Mouse (Mus musculus): ENCODE measurements around the gene Rgs14. TPM values are rescaled to one million over a fixed set of nuclear protein-coding genes. Genes with fewer than 3 reads are reported as not detected.

Gene Rgs14
- polyA plus RNA-seq, 1 experiment: 3.6 TPM

DNA sequence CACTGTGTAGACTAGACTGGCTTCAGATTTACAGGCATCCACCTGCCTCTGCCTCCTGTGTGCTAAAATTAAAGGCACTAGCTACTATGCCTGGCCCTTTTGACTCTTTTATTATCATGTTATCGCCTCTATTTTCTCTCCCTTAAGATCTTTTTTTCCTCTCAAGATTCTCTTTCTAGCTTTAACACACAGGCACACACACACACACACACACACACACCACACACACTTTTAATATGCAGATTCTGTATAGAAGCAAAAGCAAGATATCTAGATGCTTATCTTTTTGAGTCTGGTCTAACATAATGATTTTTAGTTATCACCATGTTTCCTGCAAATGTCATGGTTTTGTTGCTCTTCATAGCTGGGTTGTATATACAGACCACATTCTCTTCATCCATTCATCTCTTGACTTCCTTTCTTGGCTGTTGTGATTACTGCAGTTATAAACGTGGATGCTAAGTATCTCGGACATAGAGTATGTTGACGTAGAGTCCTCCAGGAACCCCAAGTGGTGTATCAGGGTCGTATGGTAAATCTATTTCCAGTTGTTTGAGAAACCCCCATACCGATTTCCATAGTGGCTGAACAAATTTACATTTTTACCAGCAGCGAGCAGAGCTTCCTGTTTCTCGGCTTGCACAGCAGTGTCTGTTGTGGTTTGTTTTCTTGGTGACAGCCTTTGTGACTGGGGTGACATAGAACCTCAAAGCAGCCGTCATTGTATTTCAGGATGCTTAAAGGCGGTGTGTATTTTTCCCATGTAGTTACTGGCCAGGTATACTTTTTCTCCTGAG is 62.6 kb downstream of the Rgs14 start:
- no peak overlapping the region for H3K27ac ChIP-seq (ENCODE audit: insufficient read depth, low read length)
- H3K4me3 ChIP-seq (ENCODE audit: low read depth, low read length): no peak overlapping the region
- no peaks in the 10 kb centered on the region; the same call in 1 of the 2 replicates for H3K9me3 ChIP-seq (replicated peaks; ENCODE audit: control insufficient read depth, insufficient read depth, low read length, poor library complexity, severe bottlenecking)
- no peaks in the 10 kb centered on the region for H3K4me1 ChIP-seq (ENCODE audit: control insufficient read depth, insufficient read depth, low read length)
- TF ChIP-seq EP300 (IDR thresholded peaks at IDR 0.05; ENCODE audit: insufficient read depth, low read depth, low read length) (no peak), CTCF (IDR thresholded peaks at IDR 0.05; ENCODE audit: low read depth, low read length) (no peak), POLR2A (IDR thresholded peaks at IDR 0.05; ENCODE audit: insufficient read depth, low read length) (no peak)
- no peak overlapping the region for H3K9ac ChIP-seq (ENCODE audit: low read depth, poor library complexity, severe bottlenecking)
- no peaks in the 10 kb centered on the region for H3K27me3 ChIP-seq (ENCODE audit: control insufficient read depth, insufficient read depth, low read length, poor library complexity, severe bottlenecking)
- no peaks in the 10 kb centered on the region for H3K36me3 ChIP-seq (ENCODE audit: control insufficient read depth, insufficient read depth, low read length, poor library complexity, severe bottlenecking)

Other genes with a start within 250 kb of the Rgs14 start
- gene Gm17617, start 236.2 kb upstream of the Rgs14 start, polyA plus RNA-seq (2011; ENCODE audit: insufficient read depth, insufficient read length, low read depth, missing spikeins): not detected in 2 replicates
- gene Fgfr4, start 217.1 kb upstream of the Rgs14 start, polyA plus RNA-seq (2011; ENCODE audit: insufficient read depth, insufficient read length, low read depth, missing spikeins): 0.93 and 1.0 TPM in 2 replicates
- 162 TPM in 2 replicates for gene Nsd1, start 159.9 kb upstream of the Rgs14 start, polyA plus RNA-seq (2011; ENCODE audit: insufficient read depth, insufficient read length, low read depth, missing spikeins)
- gene Prelid1, start 49.2 kb upstream of the Rgs14 start, polyA plus RNA-seq (2011; ENCODE audit: insufficient read depth, insufficient read length, low read depth, missing spikeins): 230 and 234 TPM in 2 replicates
- 40.5 and 42.8 TPM in 2 replicates for gene Rab24, start 47.8 kb upstream of the Rgs14 start, polyA plus RNA-seq (2011; ENCODE audit: insufficient read depth, insufficient read length, low read depth, missing spikeins)
- gene Mxd3, start 39.9 kb upstream of the Rgs14 start, polyA plus RNA-seq (2011; ENCODE audit: insufficient read depth, insufficient read length, low read depth, missing spikeins): 5.1 and 6.5 TPM in 2 replicates
- 38.5 and 45.2 TPM in 2 replicates for gene Lman2, start 6.9 kb upstream of the Rgs14 start, polyA plus RNA-seq (2011; ENCODE audit: insufficient read depth, insufficient read length, low read depth, missing spikeins)
- gene Slc34a1, start 28.5 kb downstream of the Rgs14 start, polyA plus RNA-seq (2011; ENCODE audit: insufficient read depth, insufficient read length, low read depth, missing spikeins): not detected in 2 replicates
- not detected in 2 replicates for gene Pfn3, start 45.5 kb downstream of the Rgs14 start, polyA plus RNA-seq (2011; ENCODE audit: insufficient read depth, insufficient read length, low read depth, missing spikeins)
- not detected in 2 replicates for gene F12, start 57.1 kb downstream of the Rgs14 start, polyA plus RNA-seq (2011; ENCODE audit: insufficient read depth, insufficient read length, low read depth, missing spikeins)
- 58.2 and 63.4 TPM in 2 replicates for gene Grk6, start 75.3 kb downstream of the Rgs14 start, polyA plus RNA-seq (2011; ENCODE audit: insufficient read depth, insufficient read length, low read depth, missing spikeins)
- 3.1 and 3.4 TPM in 2 replicates for gene Prr7, start 94.5 kb downstream of the Rgs14 start, polyA plus RNA-seq (2011; ENCODE audit: insufficient read depth, insufficient read length, low read depth, missing spikeins)
- gene Dbn1, start 118.4 kb downstream of the Rgs14 start, polyA plus RNA-seq (2011; ENCODE audit: insufficient read depth, insufficient read length, low read depth, missing spikeins): 43.6 and 44.3 TPM in 2 replicates
- 84.4 and 97.7 TPM in 2 replicates for gene Pdlim7, start 143.9 kb downstream of the Rgs14 start, polyA plus RNA-seq (2011; ENCODE audit: insufficient read depth, insufficient read length, low read depth, missing spikeins)
- 0.39 and 1.0 TPM in 2 replicates for gene Dok3, start 159.6 kb downstream of the Rgs14 start, polyA plus RNA-seq (2011; ENCODE audit: insufficient read depth, insufficient read length, low read depth, missing spikeins)
- gene Ddx41, start 166.9 kb downstream of the Rgs14 start, polyA plus RNA-seq (2011; ENCODE audit: insufficient read depth, insufficient read length, low read depth, missing spikeins): 55.2 and 63.9 TPM in 2 replicates
- gene Fam193b, start 201.4 kb downstream of the Rgs14 start, polyA plus RNA-seq (2011; ENCODE audit: insufficient read depth, insufficient read length, low read depth, missing spikeins): 41.8 and 47.7 TPM in 2 replicates
- 94.2 and 95.2 TPM in 2 replicates for gene Tmed9, start 204.0 kb downstream of the Rgs14 start, polyA plus RNA-seq (2011; ENCODE audit: insufficient read depth, insufficient read length, low read depth, missing spikeins)
- gene B4galt7, start 230.2 kb downstream of the Rgs14 start, polyA plus RNA-seq (2011; ENCODE audit: insufficient read depth, insufficient read length, low read depth, missing spikeins): 10.3 and 10.5 TPM in 2 replicates